Mouse (Mus musculus) MEL (cell line): ENCODE measurements around the gene Sdccag8. TPM values are rescaled to one million over a fixed set of nuclear protein-coding genes. Genes with fewer than 3 reads are reported as not detected.

Experiments
- DNase-seq: peaks from one replicate; pipeline ENCODE4 v3.0.0; 2011; ENCODE audit warnings: low read depth, low spot score
- H3K27ac ChIP-seq: 2 replicates; pipeline ENCODE4 v1.5.1; 2012; ENCODE audit warnings: low read depth, mild to moderate bottlenecking, control low read depth, low read length, moderate library complexity; ENCODE audit not compliant: control insufficient read depth
- H3K27me3 ChIP-seq, 2 experiments: fragments of 150-350 bp in 1 of 2; sonication (generic) in 1 of 2; 2 replicates each; pipeline ENCODE4 v1.6.1; 2012; ENCODE audit warnings: low read length in 2 of 2, mild to moderate bottlenecking in 2 of 2, improper control_type of control experiment in 1 of 2, moderate library complexity in 1 of 2; ENCODE audit not compliant: insufficient read depth in 2 of 2, control insufficient read depth in 1 of 2
- H3K36me3 ChIP-seq, 2 experiments: 2 replicates each; pipeline ENCODE4 v1.6.1; 2012 to 2014; ENCODE audit warnings: low read length in 2 of 2, improper control_type of control experiment in 1 of 2, inconsistent platforms in 1 of 2, mild to moderate bottlenecking in 1 of 2; ENCODE audit not compliant: insufficient read depth in 2 of 2, control insufficient read depth in 1 of 2
- H3K4me1 ChIP-seq, 2 experiments: fragments of 150-350 bp in 1 of 2; sonication (generic) in 1 of 2; 2 replicates each; pipeline ENCODE4 v1.6.1; 2012; ENCODE audit warnings: low read length in 2 of 2, improper control_type of control experiment in 1 of 2, mild to moderate bottlenecking in 1 of 2; ENCODE audit not compliant: insufficient read depth in 2 of 2, control insufficient read depth in 1 of 2
- H3K4me3 ChIP-seq, 2 experiments: fragments of 150-350 bp in 1 of 2; sonication (generic) in 1 of 2; 2 replicates each; pipeline ENCODE4 v1.5.1; 2012; ENCODE audit warnings: low read depth in 2 of 2, low read length in 2 of 2, mild to moderate bottlenecking in 2 of 2, moderate library complexity in 2 of 2, control low read depth in 1 of 2, improper control_type of control experiment in 1 of 2; ENCODE audit not compliant: control insufficient read depth in 1 of 2, insufficient read depth in 1 of 2
- H3K79me2 ChIP-seq: 2 replicates; pipeline ENCODE4 v1.6.1; 2012; ENCODE audit warnings: mild to moderate bottlenecking, low read length, moderate library complexity; ENCODE audit not compliant: control insufficient read depth, poor library complexity, insufficient read depth
- H3K9ac ChIP-seq: 2 replicates; pipeline ENCODE4 v1.6.1; 2012; ENCODE audit warnings: low read depth, mild to moderate bottlenecking, control low read depth, low read length, moderate library complexity; ENCODE audit not compliant: control insufficient read depth, poor library complexity, severe bottlenecking
- H3K9me3 ChIP-seq: fragments of 150-350 bp; sonication (generic); replicated peaks from 2 replicates; pipeline ENCODE4 v1.6.1; 2012; ENCODE audit warnings: mild to moderate bottlenecking, low read length, improper control_type of control experiment, moderate library complexity; ENCODE audit not compliant: insufficient read depth
- CHD1 ChIP-seq: IDR thresholded peaks from 2 replicates; pipeline ENCODE4 v1.6.1; 2012; ENCODE audit warnings: low read depth, mild to moderate bottlenecking, inconsistent platforms, low read length, improper control_type of control experiment
- E2F4 ChIP-seq: IDR thresholded peaks from 2 replicates; pipeline ENCODE4 v1.6.1; 2011; ENCODE audit warnings: low read depth, low read length, improper control_type of control experiment, borderline replicate concordance
- EP300 ChIP-seq, 2 experiments: IDR thresholded peaks; 2 replicates each; pipeline ENCODE4 v1.6.1; 2011; ENCODE audit warnings: improper control_type of control experiment in 2 of 2, low read length in 2 of 2, low read depth in 1 of 2, mild to moderate bottlenecking in 1 of 2
- ETS1 ChIP-seq: IDR thresholded peaks from 2 replicates; pipeline ENCODE4 v1.6.1; 2012; ENCODE audit warnings: low read depth, mild to moderate bottlenecking, inconsistent platforms, low read length, improper control_type of control experiment, moderate library complexity
- GABPA ChIP-seq: IDR thresholded peaks from 2 replicates; pipeline ENCODE4 v1.6.1; 2012; ENCODE audit warnings: low read depth, mild to moderate bottlenecking, inconsistent platforms, low read length, improper control_type of control experiment, moderate library complexity
- GATA1 ChIP-seq: IDR thresholded peaks from 2 replicates; pipeline ENCODE4 v1.6.1; 2011; ENCODE audit warnings: low read depth, low read length, improper control_type of control experiment
- MEF2A ChIP-seq: IDR thresholded peaks from 2 replicates; pipeline ENCODE4 v1.6.1; 2014; ENCODE audit warnings: low read depth, mild to moderate bottlenecking, inconsistent platforms, low read length, improper control_type of control experiment; ENCODE audit not compliant: poor library complexity, insufficient replicate concordance, severe bottlenecking; ENCODE audit errors: extremely low read depth
- MYB ChIP-seq: IDR thresholded peaks from 2 replicates; pipeline ENCODE4 v1.6.1; 2011; ENCODE audit warnings: mild to moderate bottlenecking, low read depth, low read length, improper control_type of control experiment
- NELFE ChIP-seq: IDR thresholded peaks from 2 replicates; pipeline ENCODE4 v1.6.1; 2011; ENCODE audit warnings: low read depth, low read length, improper control_type of control experiment
- NRF1 ChIP-seq: IDR thresholded peaks from 2 replicates; pipeline ENCODE4 v1.6.1; 2014; ENCODE audit warnings: low read depth, mild to moderate bottlenecking, inconsistent platforms, low read length, improper control_type of control experiment, moderate library complexity; ENCODE audit not compliant: poor library complexity, insufficient read depth, severe bottlenecking
- POLR2A ChIP-seq, 2 experiments: IDR thresholded peaks; 2 replicates each; pipeline ENCODE4 v1.6.1; 2011 to 2012; ENCODE audit warnings: low read length in 2 of 2, mild to moderate bottlenecking in 2 of 2, control low read depth in 1 of 2, improper control_type of control experiment in 1 of 2, low read depth in 1 of 2, moderate library complexity in 1 of 2; ENCODE audit not compliant: control insufficient read depth in 1 of 2, insufficient read depth in 1 of 2, poor library complexity in 1 of 2
- SIN3A ChIP-seq: IDR thresholded peaks from 2 replicates; pipeline ENCODE4 v1.6.1; 2012; ENCODE audit warnings: low read length, improper control_type of control experiment, inconsistent platforms
- UBTF ChIP-seq: IDR thresholded peaks from 2 replicates; pipeline ENCODE4 v1.6.1; 2012; ENCODE audit warnings: low read depth, mild to moderate bottlenecking, inconsistent platforms, low read length, improper control_type of control experiment, moderate library complexity, borderline replicate concordance; ENCODE audit not compliant: insufficient read depth
- USF1 ChIP-seq: IDR thresholded peaks from 2 replicates; pipeline ENCODE4 v1.6.1; 2014; ENCODE audit warnings: low read depth, mild to moderate bottlenecking, inconsistent platforms, low read length, improper control_type of control experiment, moderate library complexity
- ZC3H11A ChIP-seq: IDR thresholded peaks from 2 replicates; pipeline ENCODE4 v1.6.1; 2012; ENCODE audit warnings: low read depth, mild to moderate bottlenecking, inconsistent platforms, low read length, improper control_type of control experiment
- ZMIZ1 ChIP-seq: IDR thresholded peaks from 2 replicates; pipeline ENCODE4 v1.6.1; 2012; ENCODE audit warnings: low read depth, mild to moderate bottlenecking, inconsistent platforms, low read length, improper control_type of control experiment, moderate library complexity
- polyA plus RNA-seq, 2 experiments: library from polyadenylated mRNA; stranded (reverse) in 1 of 2; unstranded in 1 of 2; fragments of >175 nt in 1 of 2; fragments of >200 nt in 1 of 2; gene quantifications; 2 replicates each; pipeline versions ENCODE4 v1.2.1 to v1.2.4; 2012; ENCODE audit warnings: low replicate concordance in 2 of 2, low read depth in 1 of 2; ENCODE audit not compliant: insufficient read length in 2 of 2, insufficient read depth in 1 of 2, missing spikeins in 1 of 2
- total RNA-seq: library from RNA; depleted of rRNA; stranded (reverse); fragments of 300-350 nt; gene quantifications from 2 replicates; pipeline ENCODE4 v1.2.3, GENCODE M21; 2012

Sdccag8 gene
- total and polyA plus RNA-seq, 3 experiments: 4.6 to 7.8 TPM; not detected in 1

DNA sequence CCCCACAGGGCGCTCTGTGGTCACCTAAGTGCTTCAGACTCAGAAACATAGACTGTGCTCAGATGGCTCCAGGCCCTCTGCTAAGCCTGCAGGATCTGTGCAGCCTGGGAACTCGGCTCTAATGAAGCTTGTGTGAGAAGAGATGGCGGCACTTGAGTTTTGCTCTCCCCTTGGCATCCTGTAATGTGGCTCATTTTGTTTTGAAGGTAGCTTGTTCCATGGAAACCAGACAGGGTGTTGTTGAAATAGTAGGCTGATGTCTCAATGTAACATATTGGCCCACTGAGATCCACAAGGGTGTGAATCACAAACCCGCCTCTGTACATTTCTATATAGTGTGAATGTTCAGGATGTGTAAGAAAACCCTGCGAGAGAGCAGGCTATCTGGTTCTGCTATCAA lies 165.7 kb downstream of the Sdccag8 start:
- TF ChIP-seq NELFE (no peak), GABPA (no peak), GATA1 (no peak), NRF1 (no peak), MYB (no peak), SIN3A (no peak), POLR2A (IDR thresholded peaks at IDR 0.05; ENCODE audit: control insufficient read depth in 1 of 2, insufficient read depth in 1 of 2, low read depth in 1 of 2, low read length in 2 of 2, poor library complexity in 1 of 2) (no peak), USF1 (no peak)
- TF ChIP-seq, all 39 proteins: peak for 0
- H3K9ac ChIP-seq: no peak overlapping the region
- DNase-seq: no peak

DNA sequence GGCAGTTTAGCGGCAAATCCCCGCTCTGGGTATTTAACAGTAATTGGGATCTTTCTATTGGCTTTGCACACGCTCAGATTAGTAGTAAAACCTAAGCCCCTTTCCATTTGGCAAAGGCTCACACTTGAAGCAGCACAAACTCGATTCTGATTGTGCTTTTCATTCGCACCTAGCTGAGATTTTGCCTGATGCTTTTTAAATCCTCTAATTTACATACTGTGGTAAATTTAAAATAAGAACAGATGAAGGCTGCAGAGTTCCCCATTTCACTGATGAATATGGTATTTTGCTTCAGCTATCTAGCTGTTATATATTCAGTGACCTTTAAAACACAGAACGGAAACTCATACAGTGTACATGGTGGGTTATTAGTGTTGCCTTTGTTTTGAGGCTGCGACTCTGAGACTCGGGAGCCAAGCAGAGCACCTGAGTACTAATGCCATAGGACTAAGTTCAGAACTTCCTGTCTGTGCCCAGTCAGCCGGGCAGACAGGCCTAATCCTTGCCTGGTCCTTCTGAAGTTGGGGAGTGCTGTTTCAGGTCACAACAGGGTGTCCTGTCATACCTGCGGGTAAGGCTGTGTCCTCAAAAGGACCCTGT lies 166.4 kb downstream of the Sdccag8 start:
- Histone ChIP-seq H3K27ac (no peak overlapping the region), H3K4me3 (no peak overlapping the region), H3K27me3 (no peaks in the 10 kb centered on the region), H3K4me1 (no peaks in the 10 kb centered on the region), H3K79me2 (no peaks in the 10 kb centered on the region), H3K36me3 (no peaks in the 10 kb centered on the region; a peak in 1 of 4 replicates), H3K9me3 (no peaks in the 10 kb centered on the region), H3K9ac (no peak overlapping the region)
- TF ChIP-seq EP300 (IDR thresholded peaks at IDR 0.05; ENCODE audit: low read depth in 1 of 2, low read length in 2 of 2) (no peak), UBTF (no peak), NELFE (no peak), ETS1 (no peak), ZC3H11A (no peak), GATA1 (no peak), MEF2A (no peak), USF1 (no peak), E2F4 (no peak), ZMIZ1 (no peak), CHD1 (no peak)
- no peak for DNase-seq

More for the DNA sequence above, 165.7 kb downstream of the Sdccag8 start:
- Histone ChIP-seq H3K79me2 (no peaks in the 10 kb centered on the region), H3K27me3 (no peaks in the 10 kb centered on the region), H3K36me3 (no peaks in the 10 kb centered on the region), H3K9me3 (no peaks in the 10 kb centered on the region), H3K27ac (no peak overlapping the region), H3K4me3 (no peak overlapping the region), H3K4me1 (no peaks in the 10 kb centered on the region)
